Mouse (Mus musculus): ENCODE measurements around the gene Rnf38.

DNA sequence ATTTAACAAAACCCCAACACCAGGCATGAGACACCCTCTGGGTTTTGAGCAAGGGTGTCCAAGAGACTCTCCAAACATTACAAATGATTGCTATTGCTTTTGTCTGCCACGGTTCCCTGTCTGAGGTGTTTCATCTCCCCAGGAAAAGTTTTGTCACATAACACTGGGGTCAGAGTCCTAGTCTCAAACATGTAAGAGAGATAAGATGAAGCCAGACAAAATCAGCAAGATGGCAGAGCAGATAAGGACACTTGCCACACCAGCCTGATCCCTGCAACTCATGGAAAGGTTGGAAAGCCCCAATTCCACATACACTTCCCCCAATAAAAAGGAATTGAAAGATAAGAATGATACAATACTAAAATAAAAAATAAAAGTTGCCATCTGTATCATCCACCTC lies 49.7 kb downstream of the Rnf38 start:
- TF ChIP-seq CTCF (IDR thresholded peaks at IDR 0.05; ENCODE audit: borderline replicate concordance, extremely low read depth, insufficient read depth, insufficient read length): no peak
- no peak for TF ChIP-seq POLR2A (IDR thresholded peaks at IDR 0.05; ENCODE audit: borderline replicate concordance, extremely low read depth, insufficient read depth, insufficient read length, poor library complexity, severe bottlenecking)
